Mouse (Mus musculus): Measurements from ENCODE around the gene Emd.

DNA sequence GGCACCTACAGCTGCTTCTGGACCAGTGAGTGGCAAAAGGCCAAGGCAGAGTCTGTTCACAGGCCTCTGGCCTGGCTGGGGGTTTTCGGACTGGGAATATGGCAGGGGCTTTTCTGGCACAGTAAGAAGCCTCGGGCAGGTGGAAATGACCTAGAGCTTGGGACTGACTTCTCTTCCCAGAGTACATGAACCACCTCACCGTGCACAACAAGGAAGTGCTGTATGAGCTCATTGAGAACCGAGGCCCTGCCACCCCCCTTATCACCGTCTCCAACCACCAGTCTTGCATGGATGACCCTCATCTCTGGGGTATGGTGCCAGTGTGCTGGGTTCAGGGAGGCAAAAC is 28.6 kb downstream of the Emd start:
- TF ChIP-seq CTCF (IDR thresholded peaks at IDR 0.05; ENCODE audit: borderline replicate concordance, control insufficient read depth, extremely low read depth, insufficient read depth, low read length, poor library complexity) (no peak), POLR2A (IDR thresholded peaks at IDR 0.05; ENCODE audit: control insufficient read depth, extremely low read depth, insufficient read depth, low read length, poor library complexity) (no peak)
